Mouse (Mus musculus): ENCODE data around the gene Arrdc5. TPM values are rescaled to one million over a fixed set of nuclear protein-coding genes. Genes with fewer than 3 reads are reported as not detected.

Arrdc5 gene
- polyA plus RNA-seq, 1 experiment from 2014 or later, result not detected

DNA sequence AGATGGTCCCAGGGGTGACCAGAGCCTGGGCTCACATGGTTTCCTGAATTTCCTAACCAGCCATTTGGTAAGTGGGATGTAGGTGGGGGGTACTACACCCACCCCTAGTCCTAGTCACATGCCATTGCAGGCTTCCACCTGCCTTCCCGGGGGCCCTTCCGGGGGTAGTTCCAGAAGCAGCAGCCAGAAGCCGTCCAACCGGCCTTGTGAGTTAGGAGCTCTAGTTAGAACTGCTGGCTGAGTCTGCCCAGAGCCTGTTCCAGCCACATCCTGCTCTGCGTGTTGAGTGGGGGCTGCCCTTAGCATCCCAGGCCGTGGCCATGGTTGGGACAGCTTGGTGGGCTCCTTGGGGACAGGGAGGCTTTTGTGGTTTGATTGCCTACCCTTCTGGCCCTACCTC, 8.0 kb upstream of the Arrdc5 start:
- no peaks in the 10 kb centered on the region for H3K9me3 ChIP-seq (ENCODE audit: control insufficient read depth, low read length)
- no peak overlapping the region; the same call in 1 of the 2 replicates for H3K4me2 ChIP-seq (replicated peaks; ENCODE audit: low read depth, low read length)
- H3K36me3 ChIP-seq (ENCODE audit: control insufficient read depth, insufficient read depth, low read length), result peaks cover 70% of the 10 kb centered on the region
- peaks cover 27% of the 10 kb centered on the region for H3K4me1 ChIP-seq (ENCODE audit: control insufficient read depth, insufficient read depth, low read length)
- ATAC-seq (ENCODE audit: low FRiP score, low TSS enrichment), result no peak
- no peaks in the 10 kb centered on the region for H3K27me3 ChIP-seq (ENCODE audit: control insufficient read depth, insufficient read depth, low read length)
- no peak overlapping the region for H3K9ac ChIP-seq (ENCODE audit: low read depth, low read length)
- no peak overlapping the region for H3K4me3 ChIP-seq (ENCODE audit: low read length)
- peak overlapping the region; percentile 57; the same call in 1 of the 2 replicates for H3K27ac ChIP-seq (ENCODE audit: low read depth, low read length)
- 57% methylated on average over 6 of the region's 6 CpGs for WGBS

DNA sequence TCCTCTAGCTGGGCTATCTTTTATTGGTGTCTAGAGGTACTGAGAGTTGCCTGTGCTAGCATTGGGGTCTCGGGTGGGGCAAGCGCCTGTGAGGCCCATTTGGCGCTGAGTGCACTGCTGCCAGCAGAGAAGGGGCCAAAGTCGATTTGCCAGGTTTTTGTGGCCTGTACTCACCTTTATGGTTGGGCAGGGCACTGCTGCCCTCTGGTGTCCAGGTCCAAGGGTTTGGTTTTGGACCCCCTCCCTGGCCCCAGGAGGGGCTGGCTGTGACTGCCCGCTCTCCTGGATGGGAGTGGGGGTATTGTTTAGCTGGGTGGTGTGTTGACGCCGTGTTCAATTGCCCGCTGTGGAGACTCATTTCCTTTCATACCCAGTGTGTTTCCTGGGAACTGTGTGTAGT, 5.7 kb upstream of the Arrdc5 start:
- Histone ChIP-seq H3K27ac (ENCODE audit: low read depth, low read length) (no peak overlapping the region; the same call in 1 of the 2 replicates), H3K4me1 (ENCODE audit: control insufficient read depth, insufficient read depth, low read length) (peaks cover 27% of the 10 kb centered on the region)

DNA sequence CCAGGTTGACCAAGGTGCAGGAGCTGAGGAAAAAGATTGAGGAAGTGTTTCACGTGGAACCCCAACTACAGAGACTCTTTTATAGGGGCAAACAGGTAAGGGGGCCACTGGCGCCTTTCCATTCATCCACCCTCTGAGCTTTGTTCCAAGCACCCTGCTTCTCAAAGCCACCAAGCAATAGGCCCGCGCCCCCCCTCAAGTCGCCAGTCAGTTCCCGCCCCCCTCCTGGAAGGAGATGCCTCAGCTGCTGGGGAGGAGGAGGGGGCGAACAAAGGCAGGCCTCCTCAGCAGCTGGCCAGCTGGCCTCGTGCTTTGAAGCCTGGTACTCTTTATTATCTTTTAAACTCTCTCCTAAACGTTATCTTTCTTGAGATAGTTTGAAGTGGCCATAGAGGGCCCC, 5.1 kb upstream of the Arrdc5 start:
- Histone ChIP-seq H3K4me2 (replicated peaks; ENCODE audit: low read depth, low read length) (peak overlapping the region; percentile 95), H3K4me3 (ENCODE audit: low read length) (peak overlapping the region; percentile 74), H3K27ac (ENCODE audit: low read depth, low read length) (peak overlapping the region; percentile 38), H3K4me1 (ENCODE audit: control insufficient read depth, insufficient read depth, low read length) (peaks cover 27% of the 10 kb centered on the region), H3K9ac (ENCODE audit: low read depth, low read length) (peak overlapping the region; percentile 83), H3K9me3 (ENCODE audit: control insufficient read depth, low read length) (no peaks in the 10 kb centered on the region), H3K36me3 (ENCODE audit: control insufficient read depth, insufficient read depth, low read length) (peaks cover 40% of the 10 kb centered on the region), H3K27me3 (ENCODE audit: control insufficient read depth, insufficient read depth, low read length) (no peaks in the 10 kb centered on the region)
- no peak for ATAC-seq (ENCODE audit: low FRiP score, low TSS enrichment)
- WGBS, result 15% methylated on average over 9 of the region's 9 CpGs

More for the DNA sequence above, 5.7 kb upstream of the Arrdc5 start:
- peak overlapping the region; percentile 83; the same call in 1 of the 2 replicates for H3K9ac ChIP-seq (ENCODE audit: low read depth, low read length)
- H3K4me2 ChIP-seq (replicated peaks; ENCODE audit: low read depth, low read length), result peak overlapping the region; percentile 95
- WGBS, result 46% methylated on average over 8 of the region's 8 CpGs
- H3K27me3 ChIP-seq (ENCODE audit: control insufficient read depth, insufficient read depth, low read length), result no peaks in the 10 kb centered on the region
- peak overlapping the region; percentile 74; the same call in 1 of the 2 replicates for H3K4me3 ChIP-seq (ENCODE audit: low read length)
- peaks cover 47% of the 10 kb centered on the region for H3K36me3 ChIP-seq (ENCODE audit: control insufficient read depth, insufficient read depth, low read length)
- ATAC-seq (ENCODE audit: low FRiP score, low TSS enrichment), result no peak
- no peaks in the 10 kb centered on the region for H3K9me3 ChIP-seq (ENCODE audit: control insufficient read depth, low read length)

DNA sequence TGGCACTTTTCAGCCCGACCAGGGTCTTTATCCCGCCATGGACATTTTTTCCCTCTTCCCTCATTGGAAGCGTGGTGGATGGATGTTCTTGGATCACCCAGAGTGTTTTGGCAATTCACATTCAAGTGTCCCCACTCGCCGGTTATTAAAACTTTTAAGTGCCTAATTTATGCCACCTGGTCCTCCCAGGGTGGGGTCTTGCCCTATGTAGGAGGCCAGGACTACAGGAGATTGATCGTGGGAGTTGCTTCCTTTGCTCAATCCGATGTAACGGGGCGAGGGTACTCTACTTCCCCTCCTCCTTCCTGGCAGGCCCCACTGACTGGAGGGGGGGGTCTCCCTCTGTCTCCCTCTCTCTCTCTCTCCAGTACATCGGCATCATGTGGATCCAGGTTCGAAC, 4.6 kb upstream of the Arrdc5 start:
- H3K9me3 ChIP-seq (ENCODE audit: control insufficient read depth, low read length), result no peaks in the 10 kb centered on the region
- H3K4me3 ChIP-seq (ENCODE audit: low read length), result peak overlapping the region; percentile 74
- peak overlapping the region; percentile 95 for H3K4me2 ChIP-seq (replicated peaks; ENCODE audit: low read depth, low read length)
- peaks cover 27% of the 10 kb centered on the region for H3K4me1 ChIP-seq (ENCODE audit: control insufficient read depth, insufficient read depth, low read length)
- peak overlapping the region; percentile 38 for H3K27ac ChIP-seq (ENCODE audit: low read depth, low read length)
- peaks cover 36% of the 10 kb centered on the region for H3K36me3 ChIP-seq (ENCODE audit: control insufficient read depth, insufficient read depth, low read length)
- no peak for ATAC-seq (ENCODE audit: low FRiP score, low TSS enrichment)
- H3K27me3 ChIP-seq (ENCODE audit: control insufficient read depth, insufficient read depth, low read length), result no peaks in the 10 kb centered on the region
- 3% methylated on average over 11 of the region's 11 CpGs for WGBS
- peak overlapping the region; percentile 83 for H3K9ac ChIP-seq (ENCODE audit: low read depth, low read length)

DNA sequence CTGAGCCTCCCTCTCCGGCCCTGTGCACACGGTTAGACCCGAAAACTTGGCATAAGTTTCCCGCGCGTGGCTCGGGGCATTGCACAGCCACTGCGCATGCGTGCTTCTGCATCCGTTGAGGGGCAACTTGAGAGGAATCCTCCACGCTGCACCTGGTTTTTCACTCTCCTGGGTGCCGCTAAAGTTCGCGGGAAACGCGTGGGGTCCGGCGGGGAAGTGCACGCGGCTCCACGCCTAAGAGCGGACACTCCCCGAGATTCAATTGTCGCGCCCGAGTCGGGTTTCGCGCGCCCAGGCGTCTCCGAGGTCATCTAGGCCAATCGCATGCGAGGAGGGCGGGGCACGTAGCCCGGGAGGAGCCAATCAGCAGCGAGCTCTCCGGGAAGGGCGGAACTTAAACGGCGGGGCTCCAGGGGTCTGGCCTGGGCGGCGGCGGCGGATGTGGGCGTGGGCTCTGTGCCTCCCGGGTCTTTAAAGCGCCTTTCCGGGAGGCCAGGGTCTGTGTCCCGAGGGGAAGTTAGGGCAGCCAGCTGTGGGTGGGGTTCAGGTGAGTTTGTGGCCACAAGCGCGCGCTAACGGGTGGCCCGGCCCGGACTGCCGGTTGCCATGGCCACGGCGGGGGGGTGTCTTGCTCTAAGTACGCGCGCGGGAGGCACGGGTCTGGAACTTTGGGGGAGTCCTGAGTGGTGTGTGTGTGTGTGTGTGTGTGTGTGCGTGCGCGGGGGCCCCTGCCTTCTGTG, 3.9 kb upstream of the Arrdc5 start:
- Histone ChIP-seq H3K9ac (ENCODE audit: low read depth, low read length) (peak overlapping the region; percentile 83), H3K36me3 (ENCODE audit: control insufficient read depth, insufficient read depth, low read length) (peaks cover 29% of the 10 kb centered on the region), H3K9me3 (ENCODE audit: control insufficient read depth, low read length) (no peaks in the 10 kb centered on the region), H3K27ac (ENCODE audit: low read depth, low read length) (peak overlapping the region; percentile 98), H3K4me3 (ENCODE audit: low read length) (peak overlapping the region; percentile 74), H3K4me2 (replicated peaks; ENCODE audit: low read depth, low read length) (peak overlapping the region; percentile 95), H3K4me1 (ENCODE audit: control insufficient read depth, insufficient read depth, low read length) (peaks cover 27% of the 10 kb centered on the region), H3K27me3 (ENCODE audit: control insufficient read depth, insufficient read depth, low read length) (no peaks in the 10 kb centered on the region)
- peak; percentile 85 for ATAC-seq (ENCODE audit: low FRiP score, low TSS enrichment)
- under 1% methylated on average over 68 of the region's 68 CpGs for WGBS

DNA sequence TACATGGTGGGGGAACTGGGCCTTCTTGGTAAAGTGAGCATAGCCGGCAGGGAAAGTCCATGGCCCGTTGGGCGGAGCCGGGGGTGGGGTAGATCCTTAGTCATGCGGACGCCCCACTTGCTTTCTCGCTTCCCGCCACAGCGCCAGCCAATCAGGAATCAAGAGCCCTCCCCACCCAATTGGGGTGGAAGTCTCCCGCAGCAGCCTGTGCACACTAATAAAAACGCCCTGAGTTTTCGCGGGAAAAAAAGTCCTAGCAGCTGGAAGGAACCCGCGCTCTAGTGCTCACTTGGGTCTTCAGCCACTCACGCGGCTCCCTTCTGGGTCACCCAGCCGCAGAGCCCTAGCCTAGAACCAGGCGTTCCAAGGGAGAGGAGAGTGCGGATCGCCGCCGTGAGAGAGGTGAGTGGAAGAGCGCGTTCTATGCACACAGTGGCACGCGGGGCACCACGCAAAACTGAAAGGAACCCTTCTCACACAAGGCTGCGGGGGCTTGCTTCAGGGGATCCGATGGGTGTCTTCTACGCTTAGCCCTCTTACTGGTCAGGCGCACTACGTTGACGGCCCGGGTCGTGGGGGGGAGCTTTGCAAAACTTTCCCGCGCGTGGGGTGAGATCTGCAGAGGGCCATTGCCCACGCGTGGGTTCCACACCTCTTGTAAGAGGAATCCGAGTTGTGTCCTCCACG, 3.2 kb upstream of the Arrdc5 start, which contains the start of gene Uhrf1:
Gene Uhrf1 (plus strand): TSS at position 162 of the 687 bp plus-strand sequence.
- Histone ChIP-seq H3K36me3 (ENCODE audit: control insufficient read depth, insufficient read depth, low read length) (peaks cover 22% of the 10 kb centered on the region), H3K4me1 (ENCODE audit: control insufficient read depth, insufficient read depth, low read length) (peaks cover 27% of the 10 kb centered on the region)
- under 1% methylated on average over 43 of the region's 43 CpGs for WGBS

DNA sequence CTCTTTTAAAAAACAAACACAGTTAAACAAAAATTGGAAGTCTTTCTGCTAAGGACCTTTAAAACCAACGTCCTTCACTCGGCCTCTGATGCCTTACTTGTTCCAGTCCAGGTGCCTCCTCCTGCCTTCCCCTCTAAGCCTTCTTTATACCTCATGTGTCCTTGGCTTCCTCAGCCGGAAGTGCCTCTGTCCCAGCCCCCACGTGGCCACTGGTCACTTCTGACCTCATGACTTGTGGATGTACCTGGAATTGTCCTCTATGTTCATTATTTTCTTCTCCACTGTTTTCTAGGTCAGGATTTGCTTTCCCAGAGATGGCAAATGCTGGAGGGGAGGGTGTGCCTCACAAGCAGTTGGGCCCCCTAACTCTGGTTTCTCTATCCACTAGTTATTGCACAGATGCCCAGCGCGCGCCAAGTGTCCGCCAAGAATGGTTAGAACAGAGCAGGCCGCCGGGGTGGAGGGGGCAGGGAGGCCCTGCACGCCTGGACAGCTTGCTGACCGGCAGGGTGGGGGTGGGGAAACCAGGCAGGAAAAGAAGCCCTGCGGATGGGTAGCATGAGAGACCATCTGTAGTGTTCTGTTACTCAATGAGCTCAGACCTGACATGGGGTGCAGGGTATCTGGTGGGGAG, 2.4 kb upstream of the Arrdc5 start:
- Histone ChIP-seq H3K27ac (ENCODE audit: low read depth, low read length) (peak overlapping the region; percentile 98), H3K36me3 (ENCODE audit: control insufficient read depth, insufficient read depth, low read length) (peaks cover 14% of the 10 kb centered on the region), H3K4me2 (replicated peaks; ENCODE audit: low read depth, low read length) (peak overlapping the region; percentile 95), H3K9ac (ENCODE audit: low read depth, low read length) (peak overlapping the region; percentile 5; the same call in 1 of the 2 replicates), H3K4me3 (ENCODE audit: low read length) (peak overlapping the region; percentile 74), H3K27me3 (ENCODE audit: control insufficient read depth, insufficient read depth, low read length) (no peaks in the 10 kb centered on the region), H3K4me1 (ENCODE audit: control insufficient read depth, insufficient read depth, low read length) (peaks cover 23% of the 10 kb centered on the region), H3K9me3 (ENCODE audit: control insufficient read depth, low read length) (no peaks in the 10 kb centered on the region)
- WGBS, result 16% methylated on average over 13 of the region's 13 CpGs
- peak; percentile 41 for ATAC-seq (ENCODE audit: low FRiP score, low TSS enrichment)

More for the DNA sequence above, 3.2 kb upstream of the Arrdc5 start, which contains the start of gene Uhrf1:
- H3K9ac ChIP-seq (ENCODE audit: low read depth, low read length), result peak within 1 kb of the TSS; percentile 83
- peak within 1 kb of the TSS; percentile 98 for H3K27ac ChIP-seq (ENCODE audit: low read depth, low read length)
- H3K4me2 ChIP-seq (replicated peaks; ENCODE audit: low read depth, low read length), result peak within 1 kb of the TSS; percentile 95
- H3K4me3 ChIP-seq (ENCODE audit: low read length), result peak within 1 kb of the TSS; percentile 74
- peak; percentile 89 for ATAC-seq (ENCODE audit: low FRiP score, low TSS enrichment)
- H3K27me3 ChIP-seq (ENCODE audit: control insufficient read depth, insufficient read depth, low read length), result no peaks in the 10 kb centered on the region
- no peaks in the 10 kb centered on the region for H3K9me3 ChIP-seq (ENCODE audit: control insufficient read depth, low read length)

DNA sequence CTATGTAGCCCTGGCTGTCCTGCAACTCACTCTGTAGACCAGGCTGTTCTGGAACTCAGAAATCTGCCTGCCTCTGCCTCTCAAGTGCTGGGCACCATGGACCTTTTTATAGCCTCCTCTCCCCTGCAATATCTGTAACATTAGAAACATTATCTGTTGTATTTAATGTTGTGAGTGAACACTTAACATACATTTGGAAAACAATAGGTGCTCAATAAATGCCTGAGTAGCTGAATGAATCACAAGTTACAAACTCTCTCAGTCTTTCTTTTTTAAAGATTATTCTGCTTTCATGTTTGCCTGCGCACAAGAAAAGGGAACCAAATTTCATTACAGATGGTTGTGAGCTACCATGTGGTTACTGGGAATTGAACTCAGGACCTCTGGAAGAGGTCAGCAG, 1.8 kb downstream of the Arrdc5 start:
- no peak overlapping the region for H3K27ac ChIP-seq (ENCODE audit: low read depth, low read length)
- no peaks in the 10 kb centered on the region for H3K36me3 ChIP-seq (ENCODE audit: control insufficient read depth, insufficient read depth, low read length)
- no peaks in the 10 kb centered on the region for H3K9me3 ChIP-seq (ENCODE audit: control insufficient read depth, low read length)
- no peaks in the 10 kb centered on the region; the same call in 1 of the 2 replicates for H3K4me1 ChIP-seq (ENCODE audit: control insufficient read depth, insufficient read depth, low read length)
- no peak overlapping the region for H3K4me3 ChIP-seq (ENCODE audit: low read length)
- ATAC-seq (ENCODE audit: low FRiP score, low TSS enrichment), result no peak
- WGBS, result 96% methylated on average over 1 of the region's 1 CpGs
- no peak overlapping the region for H3K9ac ChIP-seq (ENCODE audit: low read depth, low read length)
- no peaks in the 10 kb centered on the region for H3K27me3 ChIP-seq (ENCODE audit: control insufficient read depth, insufficient read depth, low read length)
- H3K4me2 ChIP-seq (replicated peaks; ENCODE audit: low read depth, low read length), result no peak overlapping the region
